ENCODE assay signal across 8 mouse cellular contexts in the genomic region with DNA sequence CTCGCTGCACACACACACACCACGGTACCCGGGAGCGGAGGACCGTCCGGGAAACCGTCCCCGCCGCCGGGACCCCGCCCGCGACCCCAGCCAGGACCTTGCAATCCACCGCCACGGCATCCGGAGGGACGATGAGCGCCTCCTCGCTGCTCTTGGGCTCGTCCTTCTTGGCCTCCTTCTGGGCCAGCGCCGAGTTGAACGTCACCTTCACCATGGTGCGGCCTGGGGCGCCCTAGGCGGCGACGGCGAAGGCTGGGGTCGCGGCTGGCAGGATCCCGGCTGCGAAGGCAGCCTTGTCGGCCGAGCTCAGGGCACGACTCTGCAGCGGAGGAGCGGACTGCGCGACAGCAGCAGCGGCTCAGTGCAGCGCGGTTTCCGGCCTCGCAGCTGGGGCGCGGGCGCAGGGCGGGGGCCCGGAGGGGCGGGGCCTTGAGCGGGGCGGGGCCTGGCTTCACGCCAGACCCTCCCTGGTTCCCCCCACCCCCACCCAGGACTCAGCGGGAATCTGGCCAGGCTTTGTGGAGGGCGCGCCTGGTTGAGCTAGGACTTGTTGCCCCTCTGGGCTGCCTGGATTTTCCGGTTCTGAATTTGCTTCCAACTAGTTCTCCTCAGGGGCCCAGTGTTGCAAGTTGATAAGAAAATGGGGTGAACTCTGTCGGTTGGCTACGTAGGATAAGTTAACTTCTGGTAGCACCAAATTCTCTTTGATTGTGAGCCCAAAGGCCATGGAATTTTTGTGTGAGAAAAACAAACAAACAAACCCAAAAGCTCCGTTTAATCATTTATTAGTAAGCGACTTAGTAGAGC. TPM values are rescaled to one million over a fixed set of nuclear protein-coding genes. Genes with fewer than 3 reads are reported as not detected.
DNase-seq lines count a peak whose midpoint lies in the region; ATAC-seq and TF ChIP-seq lines count a peak whose summit lies in the region.

TSS of gene Itm2b (minus strand) at position 377 of the 807 bp plus-strand sequence.

- peak; percentile 80 for DNase-seq in 416B (ENCODE audit: low read depth)
- peak; percentile 91 for DNase-seq in adrenal gland, postnatal 25 days
- DNase-seq in heart, adult 18-20 months: peak; percentile 91 to 92
- peak; percentile 91 for DNase-seq in kidney, adult 18-20 months
- peak; percentile 84 for DNase-seq in midbrain, postnatal 0 days (ENCODE audit: low spot score)
- peak; percentile 78 to 84 for DNase-seq in spleen, postnatal 14 days (ENCODE audit: low spot score in 2 of 2)

- H3K27me3 ChIP-seq in embryonic facial prominence, embryonic 12.5 days: no peaks in the 10 kb centered on the region
- H3K27me3 ChIP-seq in limb, embryonic 15.5 days: no peaks in the 10 kb centered on the region
- no peaks in the 10 kb centered on the region for H3K27me3 ChIP-seq in midbrain, postnatal 0 days (ENCODE audit: insufficient read depth, low read length)

- no peaks in the 10 kb centered on the region for H3K9me3 ChIP-seq in embryonic facial prominence, embryonic 12.5 days
- H3K9me3 ChIP-seq in limb, embryonic 15.5 days: no peaks in the 10 kb centered on the region
- no peaks in the 10 kb centered on the region for H3K9me3 ChIP-seq in midbrain, postnatal 0 days (ENCODE audit: low read length)

- peak; percentile 37 for TF ChIP-seq CTCF in midbrain, postnatal 0 days (IDR thresholded peaks at IDR 0.05)

- H3K4me1 ChIP-seq in embryonic facial prominence, embryonic 12.5 days: peaks cover 18% of the 10 kb centered on the region
- peaks cover 29% of the 10 kb centered on the region for H3K4me1 ChIP-seq in limb, embryonic 15.5 days
- peaks cover 10% of the 10 kb centered on the region; the same call in 1 of the 2 replicates for H3K4me1 ChIP-seq in midbrain, postnatal 0 days (ENCODE audit: insufficient read depth, low read length)

- H3K9ac ChIP-seq in embryonic facial prominence, embryonic 12.5 days: peak within 1 kb of the TSS; percentile 97
- H3K9ac ChIP-seq in limb, embryonic 15.5 days: peak within 1 kb of the TSS; percentile 99
- peak within 1 kb of the TSS; percentile 99 for H3K9ac ChIP-seq in midbrain, postnatal 0 days (replicated peaks; ENCODE audit: low read length, poor library complexity, severe bottlenecking)

- H3K27ac ChIP-seq in embryonic facial prominence, embryonic 12.5 days: peak within 1 kb of the TSS; percentile 96
- H3K27ac ChIP-seq in limb, embryonic 15.5 days: peak within 1 kb of the TSS; percentile 98
- H3K27ac ChIP-seq in midbrain, postnatal 0 days (ENCODE audit: low read depth, low read length): peak within 1 kb of the TSS; percentile 93

- ATAC-seq in embryonic facial prominence, embryonic 12.5 days (ENCODE audit: insufficient number of reproducible peaks, insufficient read depth, low FRiP score, low TSS enrichment): peak; percentile 96
- peak; percentile 92 for ATAC-seq in limb, embryonic 15.5 days (ENCODE audit: insufficient number of reproducible peaks, low FRiP score, low TSS enrichment, low read depth)
- ATAC-seq in midbrain, postnatal 0 days (ENCODE audit: low FRiP score): peak; percentile 91

- peak within 1 kb of the TSS; percentile 94 for H3K4me3 ChIP-seq in embryonic facial prominence, embryonic 12.5 days
- peak within 1 kb of the TSS; percentile 99 for H3K4me3 ChIP-seq in limb, embryonic 15.5 days
- H3K4me3 ChIP-seq in midbrain, postnatal 0 days (ENCODE audit: low read depth, low read length): peak within 1 kb of the TSS; percentile 100

- H3K36me3 ChIP-seq in embryonic facial prominence, embryonic 12.5 days: 0 out of 2 replicates have a peak, but pooled peaks cover 4% of the 10 kb centered on the region
- no peaks in the 10 kb centered on the region for H3K36me3 ChIP-seq in limb, embryonic 15.5 days
- peaks cover 3% of the 10 kb centered on the region; the same call in 1 of the 2 replicates for H3K36me3 ChIP-seq in midbrain, postnatal 0 days (ENCODE audit: insufficient read depth, low read length)

- peak within 1 kb of the TSS; percentile 59 for H3K4me2 ChIP-seq in embryonic facial prominence, embryonic 12.5 days (replicated peaks)
- peak within 1 kb of the TSS; percentile 46 for H3K4me2 ChIP-seq in limb, embryonic 15.5 days
- peak within 1 kb of the TSS; percentile 73 for H3K4me2 ChIP-seq in midbrain, postnatal 0 days (ENCODE audit: low read depth, low read length, poor library complexity, severe bottlenecking)

- WGBS in embryonic facial prominence, embryonic 12.5 days: 1% methylated on average over 53 of the region's 62 CpGs
- WGBS in limb, embryonic 15.5 days: 1% methylated on average over 52 of the region's 62 CpGs
- WGBS in midbrain, postnatal 0 days: under 1% methylated on average over 54 of the region's 62 CpGs

RNA-seq across cellular contexts. Expression of gene Itm2b, which starts in this region (rescaled TPM):
- total RNA-seq in adrenal gland, postnatal 25 days (2021): 881 and 1,010 TPM in 2 replicates
- polyA plus RNA-seq in embryonic facial prominence, embryonic 12.5 days (2016; fragmentation: Nextera tagmentation; extraction: Ambion mirVana): 464 and 478 TPM in 2 replicates
- total RNA-seq in heart, adult 18-20 months (2021): 100 to 1,000 TPM; 736 to 802 TPM
- 1,189 and 1,299 TPM in 2 replicates for polyA plus RNA-seq in limb, embryonic 15.5 days (2015; fragmentation: Nextera tagmentation; extraction: Ambion mirVana)
- total RNA-seq in midbrain, postnatal 0 days (2014; rRNA removed): 381 and 427 TPM in 2 replicates
- 855 and 913 TPM in 2 replicates for polyA plus RNA-seq in midbrain, postnatal 0 days (2015; fragmentation: Nextera tagmentation; extraction: Ambion mirVana)

Comparison
In these comparisons a context has a peak if more than half of its experiments do, and no peak if none do; other contexts are left out.
1. Peak in every context shown above with its lines: DNase-seq, ATAC-seq, H3K4me3 ChIP-seq and H3K27ac ChIP-seq.